Mouse (Mus musculus): Measurements from ENCODE around the gene Utrn. TPM values are rescaled to one million over a fixed set of nuclear protein-coding genes. Genes with fewer than 3 reads are reported as not detected.

Utrn gene
- total and polyA plus RNA-seq, 3 experiments: 18.8 to 68.1 (median 61.8) TPM

DNA sequence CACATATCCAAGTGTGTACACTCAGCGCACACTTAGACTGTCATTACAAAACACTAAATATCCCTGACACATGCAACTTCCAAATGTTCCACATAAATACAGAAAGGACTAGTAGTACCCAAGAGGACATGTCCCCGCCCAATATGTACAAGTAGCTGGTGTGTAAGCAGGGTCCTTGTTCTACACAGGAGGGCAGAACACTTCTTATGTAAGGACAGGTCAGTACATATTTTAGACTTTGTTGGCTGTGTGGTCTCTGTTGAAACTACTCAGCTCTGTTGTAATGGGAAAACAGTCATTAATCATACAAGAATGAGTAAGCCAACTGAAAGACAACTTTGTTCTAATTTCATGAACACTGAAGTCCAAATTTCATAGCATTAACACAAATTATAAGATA lies 114.3 kb downstream of the Utrn start:
- WGBS: 99% methylated on average over 2 of the region's 2 CpGs
- Histone ChIP-seq H3K4me1 (ENCODE audit: control insufficient read depth, insufficient read depth, low read length) (peaks cover 5% of the 10 kb centered on the region), H3K36me3 (ENCODE audit: control insufficient read depth, insufficient read depth, low read length) (peaks cover 8% of the 10 kb centered on the region), H3K79me2 (replicated peaks; ENCODE audit: control insufficient read depth, insufficient read depth, low read length) (peaks cover 2% of the 10 kb centered on the region; the same call in 1 of the 2 replicates), H3K27me3 (ENCODE audit: control insufficient read depth, insufficient read depth, low read length) (no peaks in the 10 kb centered on the region), H3K27ac (no peak overlapping the region), H3K9ac (ENCODE audit: low read depth, low read length) (no peak overlapping the region), H3K4me3 (no peak overlapping the region)
- TF ChIP-seq EP300 (IDR thresholded peaks at IDR 0.05; ENCODE audit: insufficient read depth, low read depth, low read length): no peak
- no peak for TF ChIP-seq CTCF (IDR thresholded peaks at IDR 0.05)
- TF ChIP-seq POLR2A (IDR thresholded peaks at IDR 0.05; ENCODE audit: insufficient read depth, low read depth, low read length): no peak
- DNase-seq: no peak
- intact Hi-C loops (cut with DNase I): no loop called here

DNA sequence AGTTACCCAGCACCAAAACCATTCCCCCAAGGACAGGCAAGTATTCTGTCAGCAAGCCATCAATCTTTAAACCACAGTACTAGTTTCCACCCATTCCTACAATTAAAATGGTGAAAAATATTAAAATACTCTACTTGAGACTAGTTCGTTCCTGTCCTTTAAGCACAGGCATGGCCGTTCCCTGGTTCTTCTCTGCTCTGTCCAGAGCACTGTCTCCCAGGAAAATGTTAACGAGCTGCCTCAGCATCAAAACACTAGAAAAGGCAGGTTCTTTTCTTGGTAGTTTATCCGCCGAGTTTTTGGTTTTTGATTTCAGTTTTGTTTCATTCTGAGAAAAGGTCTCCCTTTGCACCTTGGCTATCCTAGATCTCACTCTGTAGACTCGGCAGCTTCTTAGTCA lies 115.0 kb downstream of the Utrn start:
- Histone ChIP-seq H3K4me1 (ENCODE audit: control insufficient read depth, insufficient read depth, low read length) (peaks cover 5% of the 10 kb centered on the region), H3K27me3 (ENCODE audit: control insufficient read depth, insufficient read depth, low read length) (no peaks in the 10 kb centered on the region), H3K9ac (ENCODE audit: low read depth, low read length) (no peak overlapping the region), H3K79me2 (replicated peaks; ENCODE audit: control insufficient read depth, insufficient read depth, low read length) (peaks cover 2% of the 10 kb centered on the region; the same call in 1 of the 2 replicates), H3K27ac (no peak overlapping the region), H3K4me3 (no peak overlapping the region), H3K36me3 (ENCODE audit: control insufficient read depth, insufficient read depth, low read length) (peaks cover 8% of the 10 kb centered on the region)
- whole genome bisulfite sequencing: 95% methylated on average over 6 of the region's 6 CpGs
- intact Hi-C loops (cut with DNase I): no loop called here
- DNase-seq: no peak
- TF ChIP-seq CTCF (IDR thresholded peaks at IDR 0.05) (no peak), POLR2A (IDR thresholded peaks at IDR 0.05; ENCODE audit: insufficient read depth, low read depth, low read length) (no peak), EP300 (IDR thresholded peaks at IDR 0.05; ENCODE audit: insufficient read depth, low read depth, low read length) (no peak)

DNA sequence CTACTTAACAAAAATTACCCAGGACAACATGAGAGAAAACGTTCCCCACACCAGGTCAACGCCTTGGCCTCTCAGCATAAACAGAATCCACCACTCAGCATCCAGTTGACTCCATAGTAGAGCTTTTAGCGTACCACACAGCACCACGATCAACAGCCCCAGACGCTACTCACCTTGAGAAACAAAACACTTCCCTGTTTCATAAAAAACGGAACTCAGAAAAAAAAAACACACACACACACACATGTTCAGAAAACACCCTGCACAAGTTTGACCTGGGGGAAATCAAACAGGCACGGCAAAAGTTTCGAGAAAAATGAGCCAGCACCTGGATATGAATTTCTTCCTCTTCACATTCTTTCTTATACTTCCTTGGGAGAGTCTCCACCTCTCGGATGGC lies 125.4 kb downstream of the Utrn start:
- no peaks in the 10 kb centered on the region for H3K27me3 ChIP-seq (ENCODE audit: control insufficient read depth, insufficient read depth, low read length)
- intact Hi-C loops (cut with DNase I): no loop called here
- no peaks in the 10 kb centered on the region for H3K79me2 ChIP-seq (replicated peaks; ENCODE audit: control insufficient read depth, insufficient read depth, low read length)
- no peak overlapping the region for H3K27ac ChIP-seq
- WGBS: 92% methylated on average over 9 of the region's 9 CpGs
- peaks cover 11% of the 10 kb centered on the region for H3K36me3 ChIP-seq (ENCODE audit: control insufficient read depth, insufficient read depth, low read length)
- no peak for DNase-seq
- TF ChIP-seq POLR2A (IDR thresholded peaks at IDR 0.05; ENCODE audit: insufficient read depth, low read depth, low read length) (no peak), EP300 (IDR thresholded peaks at IDR 0.05; ENCODE audit: insufficient read depth, low read depth, low read length) (no peak), CTCF (IDR thresholded peaks at IDR 0.05) (no peak)
- no peak overlapping the region for H3K4me3 ChIP-seq
- H3K4me1 ChIP-seq (ENCODE audit: control insufficient read depth, insufficient read depth, low read length): peaks cover 4% of the 10 kb centered on the region
- H3K9ac ChIP-seq (ENCODE audit: low read depth, low read length): no peak overlapping the region

DNA sequence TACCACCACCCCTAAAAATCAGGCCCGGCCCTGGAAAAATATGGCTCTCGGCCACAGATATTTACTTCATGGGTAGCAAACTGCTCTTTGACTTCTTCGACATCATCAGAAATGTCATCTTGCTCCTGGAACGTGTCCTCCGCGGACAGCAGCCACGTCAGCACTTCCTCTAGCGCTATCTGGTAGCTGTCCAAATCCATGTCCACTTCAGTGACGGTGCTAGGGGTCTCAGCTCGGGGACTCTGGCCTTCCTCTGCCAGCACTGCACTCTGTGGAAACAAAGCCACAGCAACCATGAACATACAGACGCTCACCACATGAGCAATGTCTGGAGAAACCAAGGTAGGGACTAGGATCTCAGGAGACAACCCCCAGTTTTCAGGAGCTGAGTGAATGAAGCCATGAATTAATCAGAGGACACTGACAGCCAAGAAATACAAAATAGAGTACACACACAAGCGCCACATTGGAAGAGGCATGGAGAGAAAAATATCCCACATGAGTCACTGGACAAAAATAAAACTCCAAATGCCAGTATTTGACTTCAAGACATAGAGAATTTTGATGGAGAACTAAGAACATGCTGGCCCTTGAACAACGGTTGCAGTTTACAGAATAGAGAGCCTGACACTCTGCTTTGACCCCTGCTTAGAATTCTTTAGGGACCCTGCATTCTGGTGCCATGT lies 129.7 kb downstream of the Utrn start:
- Histone ChIP-seq H3K4me1 (ENCODE audit: control insufficient read depth, insufficient read depth, low read length) (peaks cover 5% of the 10 kb centered on the region), H3K27ac (peak overlapping the region; percentile 11), H3K79me2 (replicated peaks; ENCODE audit: control insufficient read depth, insufficient read depth, low read length) (no peaks in the 10 kb centered on the region), H3K4me3 (no peak overlapping the region), H3K9ac (ENCODE audit: low read depth, low read length) (no peak overlapping the region), H3K27me3 (ENCODE audit: control insufficient read depth, insufficient read depth, low read length) (no peaks in the 10 kb centered on the region), H3K36me3 (ENCODE audit: control insufficient read depth, insufficient read depth, low read length) (peaks cover 22% of the 10 kb centered on the region)
- WGBS: 45% methylated on average over 13 of the region's 13 CpGs
- intact Hi-C loops (cut with DNase I): loop anchor here (5.0 kb wide), 3 partner anchors 37 to 183 kb away; no protein-coding TSS in a partner anchor
- TF ChIP-seq CTCF (IDR thresholded peaks at IDR 0.05) (no peak), EP300 (IDR thresholded peaks at IDR 0.05; ENCODE audit: insufficient read depth, low read depth, low read length) (no peak), POLR2A (IDR thresholded peaks at IDR 0.05; ENCODE audit: insufficient read depth, low read depth, low read length) (no peak)
- DNase-seq: no peak

DNA sequence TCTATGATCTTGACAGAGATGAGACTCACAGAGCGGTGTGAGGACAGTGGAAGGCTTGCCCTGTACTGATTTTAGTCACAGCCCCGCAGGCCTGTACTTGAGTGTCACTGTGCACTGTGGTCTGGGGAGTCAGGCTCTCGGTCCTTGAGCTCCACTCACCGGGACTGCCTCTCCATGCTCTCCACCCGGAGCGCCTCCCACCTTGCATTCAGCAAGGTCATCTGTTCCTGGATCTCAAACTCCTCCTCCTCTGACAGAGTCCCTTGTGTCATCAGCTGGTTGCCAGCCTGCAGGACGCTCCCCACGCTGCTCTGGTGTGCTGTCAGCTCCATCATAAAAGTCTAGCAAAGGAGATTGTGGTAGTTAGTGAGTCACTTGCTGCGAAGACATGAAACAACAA lies 131.2 kb downstream of the Utrn start:
- H3K27ac ChIP-seq: peak overlapping the region; percentile 65
- no peaks in the 10 kb centered on the region for H3K27me3 ChIP-seq (ENCODE audit: control insufficient read depth, insufficient read depth, low read length)
- intact Hi-C loops (cut with DNase I): loop anchor here (5.0 kb wide), 3 partner anchors 36 to 184 kb away; no protein-coding TSS in a partner anchor
- no peak overlapping the region for H3K9ac ChIP-seq (ENCODE audit: low read depth, low read length)
- no peaks in the 10 kb centered on the region for H3K79me2 ChIP-seq (replicated peaks; ENCODE audit: control insufficient read depth, insufficient read depth, low read length)
- peaks cover 19% of the 10 kb centered on the region for H3K36me3 ChIP-seq (ENCODE audit: control insufficient read depth, insufficient read depth, low read length)
- H3K4me1 ChIP-seq (ENCODE audit: control insufficient read depth, insufficient read depth, low read length): peaks cover 5% of the 10 kb centered on the region
- WGBS: 66% methylated on average over 9 of the region's 9 CpGs
- no peak for DNase-seq
- H3K4me3 ChIP-seq: no peak overlapping the region
- TF ChIP-seq CTCF (IDR thresholded peaks at IDR 0.05): no peak
- TF ChIP-seq POLR2A (IDR thresholded peaks at IDR 0.05; ENCODE audit: insufficient read depth, low read depth, low read length): no peak
- no peak for TF ChIP-seq EP300 (IDR thresholded peaks at IDR 0.05; ENCODE audit: insufficient read depth, low read depth, low read length)
